Mouse (Mus musculus) myocyte (in vitro differentiated cells): ENCODE data around the gene Caln1. TPM values are rescaled to one million over a fixed set of nuclear protein-coding genes. Genes with fewer than 3 reads are reported as not detected.

ENCODE experiments used
- H3K27me3 ChIP-seq: one replicate; pipeline ENCODE4 v1.6.1; 2011; ENCODE audit not compliant: control insufficient read depth, insufficient read depth, insufficient read length
- H3K36me3 ChIP-seq: one replicate; pipeline ENCODE4 v1.6.1; 2011; ENCODE audit not compliant: control insufficient read depth, insufficient read depth
- H3K4me2 ChIP-seq: one replicate; pipeline ENCODE4 v1.6.1; 2011; ENCODE audit warnings: low read depth, control low read depth
- H3K4me3 ChIP-seq: one replicate; pipeline ENCODE4 v1.5.1; 2011; ENCODE audit warnings: mild to moderate bottlenecking, control low read depth, moderate library complexity
- H3K79me2 ChIP-seq: one replicate; pipeline ENCODE4 v1.6.1; 2011; ENCODE audit not compliant: control insufficient read depth, insufficient read depth
- H3ac ChIP-seq: one replicate; pipeline ENCODE4 v1.6.1; 2011; ENCODE audit not compliant: control insufficient read depth, insufficient read length
- CEBPB ChIP-seq: IDR thresholded peaks from 2 replicates; pipeline ENCODE4 v1.6.1; 2011; ENCODE audit warnings: mild to moderate bottlenecking, moderate library complexity; ENCODE audit not compliant: poor library complexity, insufficient read depth, severe bottlenecking
- E2F4 ChIP-seq: IDR thresholded peaks from one replicate; pipeline ENCODE4 v1.6.1; 2011; ENCODE audit warnings: mild to moderate bottlenecking, control low read depth, moderate library complexity; ENCODE audit not compliant: insufficient read depth
- MAX ChIP-seq: IDR thresholded peaks from one replicate; pipeline ENCODE4 v1.6.1; 2011; ENCODE audit warnings: low read depth, mild to moderate bottlenecking, control low read depth
- MYOD1 ChIP-seq, 3 experiments: IDR thresholded peaks; one replicate each; pipeline ENCODE4 v1.6.1; 2011; ENCODE audit warnings: control low read depth in 2 of 3, low read depth in 2 of 3, mild to moderate bottlenecking in 2 of 3, moderate library complexity in 1 of 3; ENCODE audit not compliant: insufficient read length in 2 of 3, control insufficient read depth in 1 of 3
- MYOG ChIP-seq, 3 experiments: IDR thresholded peaks; one replicate each; pipeline ENCODE4 v1.6.1; 2011; ENCODE audit warnings: control low read depth in 2 of 3, low read depth in 2 of 3, mild to moderate bottlenecking in 2 of 3; ENCODE audit not compliant: insufficient read length in 2 of 3, control insufficient read depth in 1 of 3, insufficient read depth in 1 of 3
- POLR2A ChIP-seq: IDR thresholded peaks from one replicate; pipeline ENCODE4 v1.6.1; 2011; ENCODE audit warnings: low read depth, mild to moderate bottlenecking, control low read depth, moderate library complexity; ENCODE audit not compliant: insufficient read length
- POLR2AphosphoS2 ChIP-seq: IDR thresholded peaks from one replicate; pipeline ENCODE4 v1.6.1; 2011; ENCODE audit warnings: low read depth, control low read depth; ENCODE audit not compliant: insufficient read length
- REST ChIP-seq: IDR thresholded peaks from one replicate; pipeline ENCODE4 v1.6.1; 2011; ENCODE audit warnings: mild to moderate bottlenecking, control low read depth, moderate library complexity; ENCODE audit not compliant: insufficient read depth, insufficient read length
- SRF ChIP-seq: IDR thresholded peaks from one replicate; pipeline ENCODE4 v1.6.1; 2011; ENCODE audit warnings: low read depth; ENCODE audit not compliant: control insufficient read depth, insufficient read length
- TCF12 ChIP-seq: IDR thresholded peaks from one replicate; pipeline ENCODE4 v1.6.1; 2011; ENCODE audit warnings: mild to moderate bottlenecking, control low read depth; ENCODE audit not compliant: poor library complexity, insufficient read depth, severe bottlenecking
- TCF3 ChIP-seq: IDR thresholded peaks from one replicate; pipeline ENCODE4 v1.6.1; 2011; ENCODE audit warnings: low read depth, control low read depth; ENCODE audit not compliant: insufficient read length
- USF1 ChIP-seq: IDR thresholded peaks from one replicate; pipeline ENCODE4 v1.6.1; 2011; ENCODE audit warnings: low read depth, mild to moderate bottlenecking, control low read depth, moderate library complexity
- polyA plus RNA-seq: library from polyadenylated mRNA; unstranded; fragments of >200 nt; fragmentation: generic; extraction: Trizol; gene quantifications from one replicate; pipeline ENCODE4 v1.2.1, GENCODE M21; 2012; ENCODE audit warnings: missing spikeins

Caln1 gene
- not detected for polyA plus RNA-seq

DNA sequence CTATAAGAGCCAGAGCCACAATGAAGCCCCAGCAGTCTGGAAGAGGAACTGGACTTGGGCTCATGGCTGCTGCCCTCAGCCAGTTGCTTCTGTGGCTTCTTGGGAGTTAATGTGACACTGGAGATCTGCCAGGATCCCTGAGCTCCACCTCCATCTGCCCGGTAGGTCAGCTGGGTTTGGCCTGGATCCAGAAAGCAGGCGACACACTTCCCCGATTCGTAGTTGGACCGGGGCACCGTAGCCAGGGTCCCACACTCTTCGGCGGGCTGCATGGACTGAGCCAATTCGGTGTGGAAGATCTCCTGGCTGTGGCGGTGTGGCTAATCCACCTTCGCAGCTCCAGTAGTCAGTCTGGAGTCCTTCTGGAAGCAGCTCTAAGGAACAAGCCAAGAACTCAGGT is at the start of gene Caln1:
Gene Caln1, plus strand, starts transcription at position 219 of the 400 bp plus-strand sequence.
- Histone ChIP-seq H3K79me2 (no peaks in the 10 kb centered on the region), H3K4me2 (no peak within 1 kb of the TSS), H3K36me3 (no peaks in the 10 kb centered on the region), H3K4me3 (no peak within 1 kb of the TSS), H3K27me3 (no peaks in the 10 kb centered on the region), H3ac (no peak within 1 kb of the TSS)
- TF ChIP-seq CEBPB (no peak), MYOD1 (IDR thresholded peaks at IDR 0.05; ENCODE audit: control insufficient read depth in 1 of 3, insufficient read length in 2 of 3, low read depth in 2 of 3) (no peak), POLR2A (no peak), E2F4 (no peak), MYOG (IDR thresholded peaks at IDR 0.05; ENCODE audit: control insufficient read depth in 1 of 3, insufficient read depth in 1 of 3, insufficient read length in 2 of 3, low read depth in 2 of 3) (no peak)

DNA sequence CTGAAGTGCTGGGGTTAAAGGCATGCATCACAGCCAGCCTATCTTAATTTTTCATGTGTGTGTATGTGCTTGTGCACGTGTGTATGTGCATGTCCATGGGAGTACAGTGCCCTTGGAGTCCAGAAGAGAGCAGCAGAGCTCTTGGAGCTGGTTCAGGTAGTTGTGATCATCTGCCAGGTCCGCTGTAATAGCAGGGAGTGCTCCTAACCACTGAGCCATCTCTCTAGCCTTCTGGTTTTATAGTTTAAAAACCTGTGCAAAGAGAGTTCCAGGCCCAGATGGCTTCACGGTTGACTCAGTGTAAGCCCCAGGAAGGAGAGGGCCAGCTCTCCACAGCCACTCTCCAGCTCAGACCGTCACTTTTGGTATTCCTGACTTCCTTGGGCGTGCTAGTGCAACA is 49.5 kb upstream of the Caln1 start:
- H3K79me2 ChIP-seq, result no peaks in the 10 kb centered on the region
- no peaks in the 10 kb centered on the region for H3K36me3 ChIP-seq
- no peaks in the 10 kb centered on the region for H3K27me3 ChIP-seq
- H3K4me2 ChIP-seq, result no peak overlapping the region
- H3K4me3 ChIP-seq, result no peak overlapping the region
- H3ac ChIP-seq, result no peak overlapping the region
- TF ChIP-seq MYOD1 (IDR thresholded peaks at IDR 0.05; ENCODE audit: control insufficient read depth in 1 of 3, insufficient read length in 2 of 3, low read depth in 2 of 3) (no peak), REST (no peak), POLR2A (no peak), TCF3 (no peak), MAX (no peak)

DNA sequence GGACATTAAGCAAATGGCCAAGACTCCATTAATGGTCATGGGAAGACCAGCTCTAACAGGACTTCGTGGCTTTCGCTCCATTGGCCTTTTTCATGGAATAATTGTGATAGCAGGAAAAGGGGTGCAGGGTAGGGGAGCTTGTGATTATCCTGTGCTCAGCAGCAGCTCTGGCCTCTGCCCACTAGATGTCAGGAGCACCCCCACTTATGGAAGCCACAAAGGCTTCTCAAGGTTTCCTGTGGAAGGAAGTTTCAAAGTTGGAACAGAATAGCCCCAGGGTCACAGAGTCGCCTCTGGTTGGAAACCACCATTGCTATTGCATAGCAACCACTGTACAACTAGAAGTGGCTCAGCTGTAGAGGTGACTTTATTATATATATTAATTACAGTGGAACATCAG is 48.8 kb upstream of the Caln1 start:
- TF ChIP-seq SRF (no peak), MYOG (IDR thresholded peaks at IDR 0.05; ENCODE audit: control insufficient read depth in 1 of 3, insufficient read depth in 1 of 3, insufficient read length in 2 of 3, low read depth in 2 of 3) (no peak), USF1 (no peak), E2F4 (no peak), MAX (no peak), POLR2A (no peak), MYOD1 (IDR thresholded peaks at IDR 0.05; ENCODE audit: control insufficient read depth in 1 of 3, insufficient read length in 2 of 3, low read depth in 2 of 3) (no peak)
- Histone ChIP-seq H3K27me3 (no peaks in the 10 kb centered on the region), H3K4me3 (no peak overlapping the region), H3ac (no peak overlapping the region), H3K36me3 (no peaks in the 10 kb centered on the region), H3K4me2 (no peak overlapping the region), H3K79me2 (no peaks in the 10 kb centered on the region)

DNA sequence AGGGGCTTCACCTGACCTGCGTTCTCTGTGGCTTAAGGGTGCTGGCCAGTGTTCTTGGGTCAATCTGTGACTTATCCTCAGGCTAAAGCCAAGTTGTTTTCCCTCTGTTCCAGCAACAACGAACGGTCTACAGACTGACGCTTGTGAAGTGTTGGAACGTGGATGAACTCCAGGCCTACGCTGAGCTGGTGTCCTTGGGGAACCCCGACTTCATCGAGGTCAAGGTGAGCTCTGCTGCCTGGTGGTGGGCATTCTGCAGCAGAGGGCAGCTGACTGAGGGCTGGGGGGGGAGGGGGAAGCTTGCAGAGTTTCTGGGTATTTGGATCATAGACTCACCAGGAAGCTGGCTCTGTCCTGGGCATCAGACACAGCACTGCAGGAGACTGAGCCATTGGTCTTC is 43.8 kb upstream of the Caln1 start:
- Histone ChIP-seq H3ac (no peak overlapping the region), H3K4me3 (no peak overlapping the region), H3K36me3 (no peaks in the 10 kb centered on the region), H3K4me2 (no peak overlapping the region), H3K27me3 (no peaks in the 10 kb centered on the region), H3K79me2 (no peaks in the 10 kb centered on the region)
- TF ChIP-seq MYOG (IDR thresholded peaks at IDR 0.05; ENCODE audit: control insufficient read depth in 1 of 3, insufficient read depth in 1 of 3, insufficient read length in 2 of 3, low read depth in 2 of 3) (no peak), POLR2AphosphoS2 (no peak), CEBPB (no peak), REST (no peak), MYOD1 (IDR thresholded peaks at IDR 0.05; ENCODE audit: control insufficient read depth in 1 of 3, insufficient read length in 2 of 3, low read depth in 2 of 3) (no peak), SRF (no peak), POLR2A (no peak), TCF12 (no peak), USF1 (no peak), MAX (no peak), TCF3 (no peak), E2F4 (no peak)

DNA sequence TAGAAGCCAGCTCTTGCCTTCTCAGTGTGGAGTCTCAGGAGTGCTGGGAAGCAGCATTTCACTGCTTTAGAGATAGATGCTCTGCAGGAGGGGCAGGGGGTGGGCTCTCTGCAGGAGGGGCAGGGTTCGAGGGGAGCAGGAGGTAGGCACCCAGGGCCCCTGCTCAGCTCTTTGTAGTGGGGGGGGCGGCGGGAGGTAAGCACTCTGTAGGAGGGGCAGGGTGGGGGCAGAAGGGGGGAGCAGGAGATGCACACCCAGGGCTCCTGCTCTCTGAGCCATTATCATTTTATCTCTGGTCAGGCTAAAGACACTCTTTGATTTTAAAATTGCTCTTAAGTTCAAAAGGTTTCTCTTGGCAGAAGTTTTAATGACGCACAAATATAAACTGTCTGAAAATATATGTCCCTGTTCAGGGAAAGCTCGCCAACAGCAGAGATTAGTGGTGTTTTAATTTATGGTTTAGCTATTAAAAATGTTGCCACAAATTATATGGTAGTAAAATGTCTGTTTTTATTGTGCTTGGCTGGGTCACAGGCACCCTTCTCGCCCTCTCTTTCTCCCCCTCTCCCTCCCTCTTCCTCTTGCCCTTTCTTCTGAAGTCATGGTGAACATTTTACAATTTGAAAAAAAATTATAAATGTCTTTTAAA is 41.5 kb upstream of the Caln1 start:
- no peak overlapping the region for H3K4me2 ChIP-seq
- H3K79me2 ChIP-seq, result no peaks in the 10 kb centered on the region
- no peaks in the 10 kb centered on the region for H3K36me3 ChIP-seq
- TF ChIP-seq CEBPB (no peak), MYOD1 (IDR thresholded peaks at IDR 0.05; ENCODE audit: control insufficient read depth in 1 of 3, insufficient read length in 2 of 3, low read depth in 2 of 3) (no peak), MYOG (IDR thresholded peaks at IDR 0.05; ENCODE audit: control insufficient read depth in 1 of 3, insufficient read depth in 1 of 3, insufficient read length in 2 of 3, low read depth in 2 of 3) (no peak), TCF3 (no peak), REST (no peak), POLR2AphosphoS2 (no peak)
- H3K4me3 ChIP-seq, result no peak overlapping the region
- no peaks in the 10 kb centered on the region for H3K27me3 ChIP-seq
- H3ac ChIP-seq, result no peak overlapping the region
